Mouse (Mus musculus): Measurements from ENCODE around the gene Cmip. TPM values are rescaled to one million over a fixed set of nuclear protein-coding genes. Genes with fewer than 3 reads are reported as not detected.

The Cmip gene
- polyA plus RNA-seq, 1 experiment from 2014 or later: 9.3 TPM

Small RNA genes within 50 kb of the gene (microRNA-seq; reads per million reads assigned to microRNA genes)
- gene Mir7077 (not detected), gene Mir7078 (not detected)

Other genes with a start within 250 kb of the Cmip start
- gene Pkd1l2, start 174.6 kb upstream of the Cmip start, polyA plus RNA-seq (2016; fragmentation: Nextera tagmentation; extraction: Ambion mirVana): 0.05 TPM in 1 of 2 replicates, not detected in the other
- gene Bco1, start 161.2 kb upstream of the Cmip start, polyA plus RNA-seq (2016; fragmentation: Nextera tagmentation; extraction: Ambion mirVana): 0.05 and 0.10 TPM in 2 replicates
- gene Gan, start 98.9 kb upstream of the Cmip start, polyA plus RNA-seq (2016; fragmentation: Nextera tagmentation; extraction: Ambion mirVana): 2.3 and 2.4 TPM in 2 replicates
- gene Plcg2, start 241.2 kb downstream of the Cmip start, polyA plus RNA-seq (2016; fragmentation: Nextera tagmentation; extraction: Ambion mirVana): 3.5 and 3.8 TPM in 2 replicates